Mouse (Mus musculus) kidney, postnatal 10 days (tissue): ENCODE measurements around the gene Plxnc1.

Experiments used
- DNase-seq: peaks from one replicate; pipeline ENCODE4 v3.0.0; 2021; ENCODE audit warnings: mixed read lengths

Plxnc1 gene

GRCm38 (mm10) chr10:94918618-94919017, 26.0 kb downstream of the Plxnc1 start:
- DNase-seq: no peak

- no peak for DNase-seq
Observed at GRCm38 (mm10) chr10:94917990-94918389, 26.6 kb downstream of the Plxnc1 start.

GRCm38 (mm10) chr10:94917354-94917753, 27.3 kb downstream of the Plxnc1 start:
- DNase-seq: no peak

GRCm38 (mm10) chr10:94916610-94917009, 28.0 kb downstream of the Plxnc1 start:
- DNase-seq: no peak

- no peak for DNase-seq
Observed at GRCm38 (mm10) chr10:94915746-94916145, 28.9 kb downstream of the Plxnc1 start.

GRCm38 (mm10) chr10:94914081-94914480, 30.6 kb downstream of the Plxnc1 start:
- DNase-seq: no peak

DNA sequence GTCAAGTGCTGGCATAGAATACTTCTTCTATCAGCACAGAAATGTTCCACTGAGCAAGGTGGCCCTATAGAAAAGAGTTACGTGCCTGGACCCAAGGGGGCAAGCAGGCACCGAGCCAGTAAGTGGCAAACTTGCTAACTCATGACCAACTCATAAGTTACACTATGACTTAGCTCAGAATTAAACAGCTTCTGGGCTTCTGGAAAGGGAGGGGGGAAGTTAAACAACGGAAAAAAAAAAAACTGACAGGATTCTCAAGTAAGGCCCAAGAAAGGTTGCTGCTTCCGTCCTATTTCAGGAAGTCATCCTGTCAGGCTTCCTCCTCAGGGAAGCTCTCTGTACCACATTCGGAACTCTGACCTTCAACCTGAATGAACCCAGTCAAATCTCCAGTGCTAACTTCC, 31.3 kb downstream of the Plxnc1 start:
- no peak for DNase-seq

DNA sequence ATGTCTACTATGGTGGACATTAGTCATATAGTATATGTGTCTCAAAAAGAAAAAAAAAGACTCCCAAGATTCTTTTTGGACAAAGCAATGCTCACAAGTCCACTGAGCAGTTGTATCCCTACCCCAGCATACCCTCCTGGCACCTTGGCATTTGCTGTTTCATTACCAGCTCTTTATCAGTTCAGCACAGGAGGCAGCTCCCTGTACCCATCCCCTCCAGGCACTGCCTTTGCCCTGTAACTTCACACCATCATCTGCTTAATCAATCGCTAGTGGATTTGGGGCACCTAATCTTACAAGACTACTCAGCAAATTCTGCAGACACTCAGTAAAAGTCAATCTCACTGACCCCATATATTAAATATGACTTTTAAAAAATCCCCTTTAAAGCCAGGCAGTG, 32.1 kb downstream of the Plxnc1 start:
- no peak for DNase-seq

DNA sequence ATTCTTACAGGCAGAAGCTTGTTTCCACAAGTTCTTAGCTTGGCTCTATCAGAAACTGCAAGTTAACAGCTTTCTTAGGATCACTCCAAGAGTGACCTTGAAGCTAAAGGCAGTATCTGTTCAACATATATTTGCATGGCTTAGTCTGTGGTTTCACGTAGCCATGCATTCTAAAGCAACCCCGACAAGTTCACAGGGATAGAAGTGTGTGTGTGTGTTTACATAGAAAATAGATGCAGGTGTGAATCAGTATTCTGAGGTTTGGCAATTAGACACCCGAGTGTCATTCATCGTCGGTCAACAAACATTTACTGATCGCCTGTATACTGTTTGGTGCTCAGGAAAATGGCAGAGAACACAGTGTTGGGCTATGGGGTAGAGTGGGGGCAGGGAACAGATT, 33.5 kb downstream of the Plxnc1 start:
- DNase-seq: no peak

- no peak for DNase-seq
Observed at GRCm38 (mm10) chr10:94910570-94910969, 34.1 kb downstream of the Plxnc1 start.

DNA sequence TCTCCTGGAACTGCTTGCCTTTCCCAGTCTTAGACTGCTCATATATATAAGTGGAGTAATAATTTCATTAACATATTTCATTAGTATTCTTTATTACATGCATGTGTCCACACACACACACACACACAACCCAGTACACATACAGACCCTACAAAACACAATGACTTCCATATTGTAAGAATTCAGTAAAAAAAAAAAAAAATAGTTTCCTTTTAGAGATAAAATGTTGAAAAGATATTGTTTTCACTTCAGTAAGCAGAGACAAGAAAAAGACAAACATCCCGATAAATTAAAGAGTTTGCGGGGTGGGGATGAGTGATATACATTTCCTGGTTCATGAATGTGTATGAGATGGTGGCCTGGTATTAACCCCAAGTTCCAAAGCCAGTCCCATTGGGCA, 34.8 kb downstream of the Plxnc1 start:
- no peak for DNase-seq

- no peak for DNase-seq
Observed at GRCm38 (mm10) chr10:94908976-94909717, 35.5 kb downstream of the Plxnc1 start.

- peak; percentile 35 for DNase-seq
Observed at GRCm38 (mm10) chr10:94905689-94906473, 38.8 kb downstream of the Plxnc1 start.

DNA sequence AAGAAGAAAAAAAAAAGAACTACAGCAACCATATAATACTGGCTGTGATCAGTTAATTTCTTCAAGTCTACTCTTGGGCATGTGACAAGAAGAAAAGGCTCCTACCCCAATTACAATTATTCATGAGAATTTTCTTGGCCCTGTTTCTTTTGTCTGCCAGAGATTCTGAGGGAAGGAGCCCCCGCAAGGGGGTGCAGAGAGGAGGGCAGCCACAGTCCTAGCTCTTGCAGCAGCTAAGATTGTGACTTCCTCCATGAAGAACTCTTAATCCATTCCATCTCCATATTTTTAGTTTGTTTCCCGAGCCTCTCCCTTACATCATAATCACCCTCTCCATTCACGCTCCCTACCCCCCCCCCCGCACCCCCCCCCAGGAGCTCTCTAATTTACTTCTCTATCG, 39.4 kb downstream of the Plxnc1 start:
- no peak for DNase-seq

DNA sequence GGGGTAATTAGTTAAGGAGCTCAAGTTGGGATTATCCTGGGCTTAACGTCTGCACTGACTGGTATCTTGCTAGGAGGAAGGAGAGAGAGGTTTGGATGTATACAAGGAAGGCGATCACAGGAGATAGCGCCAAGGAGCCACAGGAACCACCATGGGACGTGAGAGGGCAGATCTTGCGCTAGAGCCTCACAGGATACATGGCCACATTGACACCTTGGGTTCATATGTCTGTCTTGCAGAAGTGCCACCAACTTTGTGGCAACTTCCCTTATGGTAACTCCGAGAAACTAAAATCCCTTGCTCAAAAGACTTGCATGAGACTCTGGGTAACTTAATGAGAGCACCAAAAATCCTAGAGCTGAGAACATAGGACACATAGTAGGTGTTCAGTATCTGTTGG, 47.7 kb downstream of the Plxnc1 start:
- no peak for DNase-seq

DNA sequence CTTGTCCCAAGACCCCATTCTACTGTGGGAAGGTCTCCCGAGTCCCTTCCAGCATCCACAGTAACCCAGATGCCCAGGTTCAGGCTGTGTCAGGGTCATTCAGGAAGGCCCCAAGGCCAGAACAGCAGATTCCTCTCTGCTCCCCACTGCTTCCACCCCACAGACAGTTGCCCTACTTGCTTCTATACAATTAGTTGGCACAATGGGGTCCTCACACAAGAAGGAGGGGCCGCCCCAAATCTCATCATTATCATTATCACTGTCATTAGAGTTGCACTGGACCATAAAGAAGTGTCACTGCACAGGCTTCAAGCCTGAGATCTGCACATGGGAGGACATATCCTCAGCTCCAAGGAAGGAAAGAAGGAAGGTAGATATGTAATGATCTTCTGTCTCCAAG, 48.3 kb downstream of the Plxnc1 start:
- no peak for DNase-seq

DNA sequence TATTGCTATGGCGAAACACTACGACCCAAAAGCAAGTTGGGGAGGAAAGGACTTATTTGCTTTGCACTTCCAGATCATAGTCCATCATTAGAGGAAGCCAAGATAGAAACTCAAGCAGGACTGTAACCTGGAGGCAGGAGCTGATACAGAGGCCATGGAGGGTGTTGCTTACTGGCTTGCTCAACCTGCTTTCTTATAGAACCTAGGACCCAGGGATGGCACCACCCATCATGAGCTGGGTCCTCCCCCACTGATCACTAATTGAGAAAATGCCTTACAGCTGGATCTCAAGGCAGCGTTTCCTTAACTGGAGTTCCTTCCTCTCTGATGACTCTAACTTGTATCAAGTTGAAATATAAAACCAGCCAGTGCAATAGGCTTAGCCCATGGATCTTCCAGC, 48.8 kb downstream of the Plxnc1 start:
- DNase-seq: no peak

DNA sequence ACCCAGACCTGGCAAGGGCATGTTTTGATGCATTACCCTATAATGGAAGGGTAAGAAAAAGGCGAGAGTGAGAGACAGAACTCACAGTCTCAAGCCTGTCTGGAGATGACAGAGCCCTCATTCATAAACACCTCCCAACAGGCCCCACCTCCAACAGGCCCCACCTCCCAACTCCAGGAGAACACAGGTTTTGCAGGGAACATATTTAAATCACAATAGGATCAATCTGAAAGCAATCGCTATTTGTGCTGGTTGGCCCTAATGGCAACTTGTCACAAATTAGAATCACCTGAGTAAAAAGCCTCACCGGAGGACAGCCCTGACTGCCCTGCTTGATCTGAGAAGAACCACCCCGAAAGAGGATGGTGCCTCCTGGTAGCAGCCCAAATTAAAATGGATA, 54.9 kb downstream of the Plxnc1 start:
- no peak for DNase-seq

DNA sequence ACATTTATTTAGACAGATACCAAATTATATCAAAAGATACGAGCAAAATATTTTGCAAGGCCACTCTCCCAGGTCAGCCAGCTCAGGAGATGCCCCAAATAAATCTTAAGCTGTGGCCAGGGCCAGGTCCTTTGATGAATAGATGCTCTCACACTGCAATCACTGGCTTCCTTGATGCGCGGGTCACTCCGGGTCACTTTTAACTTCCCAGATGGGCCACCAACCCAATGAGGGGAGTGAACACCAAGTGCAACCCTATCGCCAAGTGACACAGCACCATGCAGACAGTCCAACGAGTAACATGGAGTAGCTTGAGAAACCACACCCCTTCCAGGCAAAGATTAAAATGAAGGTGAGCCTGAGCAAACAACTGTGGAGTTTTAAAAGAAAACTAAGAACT, 61.4 kb downstream of the Plxnc1 start:
- no peak for DNase-seq

- no peak for DNase-seq
Observed at GRCm38 (mm10) chr10:94871506-94871905, 73.1 kb downstream of the Plxnc1 start.

GRCm38 (mm10) chr10:94871102-94871501, 73.5 kb downstream of the Plxnc1 start:
- DNase-seq: no peak

- DNase-seq: no peak
Observed at GRCm38 (mm10) chr10:94866995-94867856, 77.4 kb downstream of the Plxnc1 start.

GRCm38 (mm10) chr10:94865206-94865605, 79.4 kb downstream of the Plxnc1 start:
- no peak for DNase-seq
